Mouse (Mus musculus) heart, postnatal 14 days (tissue): ENCODE measurements around the gene Dbndd2. TPM values are rescaled to one million over a fixed set of nuclear protein-coding genes. Genes with fewer than 3 reads are reported as not detected.

ENCODE experiments used
- DNase-seq, 2 experiments: peaks; one replicate each; pipeline ENCODE4 v3.0.0; 2021 to 2022
- intact Hi-C: fragments of 180-260 bp; cut with DNase I; formaldehyde crosslinking; loops from one replicate; pipeline ENCODE4 v1.15.1; 2025
- total RNA-seq, 2 experiments: library from RNA; stranded (reverse); gene quantifications; 2 replicates each; pipeline ENCODE4 v1.2.3; 2021

Dbndd2 gene
- total RNA-seq, 2 experiments from 2014 or later, result 17.9 to 19.0 TPM

GRCm38 (mm10) chr2:164522280-164522679 is 36.4 kb downstream of the Dbndd2 start:
- DNase-seq, result no peak
- intact Hi-C loops, result loop anchor here (10.0 kb wide), 1 partner anchor 417 kb away; no protein-coding TSS in a partner anchor

- intact Hi-C loops, result loop anchor here (10.0 kb wide), 1 partner anchor 419 kb away; no protein-coding TSS in a partner anchor
- no peak for DNase-seq
Measured at GRCm38 (mm10) chr2:164523301-164523773, 37.4 kb downstream of the Dbndd2 start.

GRCm38 (mm10) chr2:164528557-164528956 is 42.7 kb downstream of the Dbndd2 start:
- intact Hi-C loops, result loop anchor here (10.0 kb wide), 1 partner anchor 424 kb away; no protein-coding TSS in a partner anchor
- no peak for DNase-seq

DNA sequence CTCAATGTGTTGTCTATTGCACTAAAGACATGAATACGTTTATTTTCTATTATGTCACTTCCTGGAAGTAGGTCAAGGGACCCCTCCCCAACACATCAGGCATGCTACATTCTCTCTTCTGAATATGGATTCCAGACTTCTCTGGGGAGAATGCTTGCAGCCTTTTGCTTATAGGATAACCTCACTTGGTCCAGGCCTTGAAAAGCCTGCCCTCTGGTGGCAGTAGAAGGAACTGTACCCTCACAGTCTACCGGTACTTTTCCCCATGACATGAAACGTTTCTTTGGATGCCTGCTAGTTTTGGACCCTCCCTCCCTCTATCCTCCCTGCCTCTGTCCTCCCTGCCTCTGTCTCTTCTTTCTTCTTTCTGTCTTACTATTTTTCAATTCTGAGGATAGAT is 45.3 kb downstream of the Dbndd2 start:
- DNase-seq, result peak; percentile 70 to 82
- intact Hi-C loops, result no loop called here

DNA sequence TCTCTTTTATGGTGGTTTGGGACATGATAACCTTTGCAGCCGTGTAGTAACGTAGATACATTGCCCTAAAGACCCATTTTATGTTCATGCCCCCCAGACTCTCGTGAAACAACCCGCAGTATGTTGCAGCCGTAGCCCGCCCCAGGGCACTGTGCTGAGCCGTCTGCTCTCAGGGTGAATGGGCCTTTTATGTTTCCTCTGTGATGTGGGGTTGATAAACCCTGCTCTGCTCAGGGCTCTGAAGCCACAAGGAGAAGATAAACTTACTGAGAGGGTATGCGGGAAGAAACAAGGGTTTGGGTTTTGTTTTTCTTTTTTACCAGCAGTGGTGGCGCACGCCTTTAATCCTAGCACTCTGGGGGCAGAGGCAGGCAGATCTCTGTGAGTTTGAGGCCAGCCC is 48.4 kb downstream of the Dbndd2 start:
- intact Hi-C loops, result no loop called here
- DNase-seq, result no peak

DNA sequence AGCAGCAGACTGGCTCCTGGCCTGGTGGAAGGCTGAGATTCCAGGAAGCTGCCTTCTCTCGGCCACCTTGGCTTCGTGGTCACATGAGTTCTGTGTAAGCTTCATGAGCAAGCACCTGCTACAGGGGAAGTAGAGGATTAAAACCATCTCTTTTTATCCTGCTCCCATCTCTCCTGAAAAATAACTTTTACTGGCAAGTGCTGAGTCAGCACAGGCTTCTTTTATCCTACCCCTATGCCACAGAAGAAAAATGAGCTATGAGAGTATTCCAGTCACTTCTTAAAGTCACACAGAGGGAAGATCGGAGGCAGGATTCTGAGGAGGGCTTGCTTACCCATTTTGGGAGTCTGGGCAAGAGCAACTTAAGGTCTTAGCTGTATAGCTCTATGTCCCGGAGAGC is 51.1 kb downstream of the Dbndd2 start:
- no peak for DNase-seq
- intact Hi-C loops, result no loop called here

- DNase-seq, result peak; percentile 22 to 33
- intact Hi-C loops, result no loop called here
Measured at GRCm38 (mm10) chr2:164540652-164541427, 54.9 kb downstream of the Dbndd2 start.

- DNase-seq, result no peak
- intact Hi-C loops, result no loop called here
Measured at GRCm38 (mm10) chr2:164542132-164542531, 56.2 kb downstream of the Dbndd2 start.

- DNase-seq, result no peak
- intact Hi-C loops, result no loop called here
Measured at GRCm38 (mm10) chr2:164542598-164542997, 56.7 kb downstream of the Dbndd2 start.

Other genes with a start within 250 kb of the Dbndd2 start
- not detected for gene Svs2, start 247.6 kb upstream of the Dbndd2 start, total RNA-seq
- gene Svs3b, start 229.5 kb upstream of the Dbndd2 start, total RNA-seq, result not detected
- not detected for gene Svs4, start 207.6 kb upstream of the Dbndd2 start, total RNA-seq
- gene Svs3a, start 196.8 kb upstream of the Dbndd2 start, total RNA-seq, result not detected
- not detected for gene Svs6, start 169.4 kb upstream of the Dbndd2 start, total RNA-seq
- gene Svs5, start 153.4 kb upstream of the Dbndd2 start, total RNA-seq, result not detected
- 1 to 10 TPM; 1.4 to 3.6 TPM for gene Slpi, start 97.0 kb upstream of the Dbndd2 start, total RNA-seq
- gene Rbpjl, start 83.0 kb upstream of the Dbndd2 start, total RNA-seq, result not detected
- gene Matn4, start 80.9 kb upstream of the Dbndd2 start, total RNA-seq, result 1 to 10 TPM; 1.2 to 1.5 TPM
- 10 to 100 TPM; 20.0 to 27.0 TPM for gene Sdc4, start 42.2 kb upstream of the Dbndd2 start, total RNA-seq
- 10 to 100 TPM; 21.2 to 21.9 TPM for gene Sys1, start 29.1 kb upstream of the Dbndd2 start, total RNA-seq
- 1 to 10 TPM; 3.0 to 5.3 TPM for gene Gm20458, start 25.1 kb upstream of the Dbndd2 start, total RNA-seq
- gene Trp53tg5, start 12.4 kb upstream of the Dbndd2 start, total RNA-seq, result not detected
- 10 to 100 TPM; 43.1 to 45.9 TPM for gene Pigt, start 11.4 kb downstream of the Dbndd2 start, total RNA-seq
- gene Wfdc2, start 76.3 kb downstream of the Dbndd2 start, total RNA-seq, result 10 to 100 TPM in 1 of 2 experiments, not detected in 1; 14.8 TPM
- gene Spint3, start 87.4 kb downstream of the Dbndd2 start, total RNA-seq, result not detected
- under 1 TPM; 0.29 to 0.48 TPM for gene Wfdc6a, start 99.3 kb downstream of the Dbndd2 start, total RNA-seq
- not detected for gene Eppin, start 107.5 kb downstream of the Dbndd2 start, total RNA-seq
- not detected for gene Wfdc6b, start 127.4 kb downstream of the Dbndd2 start, total RNA-seq
- gene Wfdc8, start 127.5 kb downstream of the Dbndd2 start, total RNA-seq, result not detected
- gene Wfdc16, start 152.7 kb downstream of the Dbndd2 start, total RNA-seq, result not detected
- gene Wfdc10, start 169.9 kb downstream of the Dbndd2 start, total RNA-seq, result not detected
- gene Wfdc9, start 170.5 kb downstream of the Dbndd2 start, total RNA-seq, result not detected
- not detected for gene Wfdc11, start 188.0 kb downstream of the Dbndd2 start, total RNA-seq
- gene Wfdc13, start 199.0 kb downstream of the Dbndd2 start, total RNA-seq, result not detected
- gene Spint4, start 212.4 kb downstream of the Dbndd2 start, total RNA-seq, result not detected
- gene Spint5, start 229.2 kb downstream of the Dbndd2 start, total RNA-seq, result not detected